Mouse (Mus musculus): ENCODE measurements at regions not wholly inside any gene's neighbourhood (a gene's known extent, or its start where the extent isn't known, plus 50 kb on each side); places are given as distances from the start of the nearest gene placed in this dataset.

GRCm38 (mm10) chr2:51206332-51206731 is 57.4 kb upstream of the Rnd3 start:
- no peak for TF ChIP-seq CTCF (IDR thresholded peaks at IDR 0.05; ENCODE audit: borderline replicate concordance, insufficient read depth, low read length)
- no peak for TF ChIP-seq POLR2A (IDR thresholded peaks at IDR 0.05; ENCODE audit: low read depth, low read length)

Data from embryonic fibroblast, embryonic 13.5 days (primary cell).